ENCODE assay signal across 26 mouse cellular contexts in the genomic region with DNA sequence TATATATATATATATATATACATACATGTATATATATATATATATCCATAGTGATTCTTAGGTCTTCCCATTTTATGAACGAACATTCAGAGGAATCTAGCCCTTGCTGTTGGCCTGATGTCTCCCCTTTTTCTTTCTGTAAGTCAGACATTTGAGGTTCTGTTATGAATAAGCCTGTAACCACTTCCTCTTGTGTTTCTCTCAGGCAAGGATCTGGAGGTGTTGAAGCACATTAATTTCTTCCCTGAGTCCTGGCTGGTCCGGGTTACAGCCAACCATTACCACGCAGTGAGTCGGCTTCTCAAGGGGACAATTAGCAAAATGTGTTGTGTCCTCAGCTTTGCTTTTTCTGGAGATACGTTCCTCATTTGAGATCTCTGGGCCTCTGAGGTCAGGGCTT. TPM values are rescaled to one million over a fixed set of nuclear protein-coding genes. Genes with fewer than 3 reads are reported as not detected.
DNase-seq lines count a peak whose midpoint lies in the region; ATAC-seq and TF ChIP-seq lines count a peak whose summit lies in the region.
"Had no signal": no experiment of that assay in that cellular context is flagged by ENCODE, and none has a peak within 500 bp of the region (broad histone marks: within the 10 kb centered on the region; RNA-seq: fewer than 3 reads in every experiment).

No protein-coding gene starts in this region.

- no peak overlapping the region for H3K4me3 ChIP-seq in left cerebral cortex, adult 2 months
- H3K4me3 ChIP-seq in stomach, embryonic 16.5 days (replicated peaks; ENCODE audit: low read length) = no peak overlapping the region
- H3K4me3 ChIP-seq in hindbrain, embryonic 13.5 days = no peak overlapping the region
- H3K4me3 ChIP-seq: forebrain, embryonic 10.5 days; gastrocnemius, adult 2 months; heart, embryonic 15.5 days; limb, embryonic 15.5 days; liver, embryonic 15.5 days; megakaryocyte, embryonic 14.5 days; myocyte; neural tube, embryonic 15.5 days had no signal

- no peaks in the 10 kb centered on the region for H3K27me3 ChIP-seq in stomach, embryonic 16.5 days (ENCODE audit: control insufficient read depth, insufficient read depth, low read length)
- no peaks in the 10 kb centered on the region for H3K27me3 ChIP-seq in hindbrain, embryonic 13.5 days
- H3K27me3 ChIP-seq: limb, embryonic 15.5 days; liver, embryonic 15.5 days; neural tube, embryonic 15.5 days had no signal

- no peaks in the 10 kb centered on the region for H3K36me3 ChIP-seq in stomach, embryonic 16.5 days (ENCODE audit: control insufficient read depth, insufficient read depth, low read length)
- no peaks in the 10 kb centered on the region for H3K36me3 ChIP-seq in hindbrain, embryonic 13.5 days
- H3K36me3 ChIP-seq: forebrain, embryonic 10.5 days; heart, embryonic 15.5 days; limb, embryonic 15.5 days; liver, embryonic 15.5 days; neural tube, embryonic 15.5 days had no signal

- peak overlapping the region; percentile 55; the same call in 1 of the 2 replicates for H3K27ac ChIP-seq in left cerebral cortex, adult 2 months
- H3K27ac ChIP-seq in stomach, embryonic 16.5 days (ENCODE audit: low read length) = peak overlapping the region; percentile 79
- no peak overlapping the region for H3K27ac ChIP-seq in hindbrain, embryonic 13.5 days
- H3K27ac ChIP-seq: forebrain, embryonic 10.5 days; gastrocnemius, adult 2 months; heart, embryonic 15.5 days; limb, embryonic 15.5 days; liver, embryonic 15.5 days; neural tube, embryonic 15.5 days had no signal

- 68% methylated on average over 5 of the region's 5 CpGs for WGBS in stomach, embryonic 16.5 days
- 81% methylated on average over 5 of the region's 5 CpGs for WGBS in hindbrain, embryonic 13.5 days

- ATAC-seq in stomach, embryonic 16.5 days (ENCODE audit: insufficient read depth, low FRiP score) = no peak
- ATAC-seq in hindbrain, embryonic 13.5 days (ENCODE audit: low FRiP score) = no peak

- no peak for DNase-seq in left cerebral cortex, adult 2 months (ENCODE audit: extremely low spot score in 1 of 2, low spot score in 2 of 2)
- DNase-seq in left cerebral cortex, postnatal 25 days (ENCODE audit: low spot score in 2 of 2) = no peak
- peak; percentile 36 for DNase-seq in NIH3T3 (ENCODE audit: low read depth)
- DNase-seq in induced T-regulatory cell, adult 2 months (ENCODE audit: low read depth) = peak; percentile 55
- no peak for DNase-seq in spleen, postnatal 14 days (ENCODE audit: low spot score in 2 of 2)
- no peak for DNase-seq in cerebellum, adult 11 months
- DNase-seq: adrenal gland, postnatal 25 days; cerebellum, adult 11-12 months; cerebellum, postnatal 25 days; gastrocnemius, adult 2 months; heart, postnatal 4 days; kidney, adult 8-10 months; kidney, postnatal 25 days; lung, postnatal 10 days; midbrain, embryonic 14.5 days; right cerebral cortex, postnatal 25 days; thymus, postnatal 4 days had no signal

- H3K9me3 ChIP-seq in stomach, embryonic 16.5 days (replicated peaks; ENCODE audit: control insufficient read depth, low read length) = no peaks in the 10 kb centered on the region
- no peaks in the 10 kb centered on the region for H3K9me3 ChIP-seq in hindbrain, embryonic 13.5 days
- H3K9me3 ChIP-seq: forebrain, embryonic 10.5 days; heart, embryonic 15.5 days; limb, embryonic 15.5 days; liver, embryonic 15.5 days; megakaryocyte, embryonic 14.5 days; neural tube, embryonic 15.5 days had no signal

- H3K4me1 ChIP-seq in stomach, embryonic 16.5 days (ENCODE audit: control insufficient read depth, insufficient read depth, low read length) = no peaks in the 10 kb centered on the region; the same call in 1 of the 2 replicates
- no peaks in the 10 kb centered on the region for H3K4me1 ChIP-seq in hindbrain, embryonic 13.5 days (replicated peaks)
- H3K4me1 ChIP-seq: forebrain, embryonic 10.5 days; limb, embryonic 15.5 days; liver, embryonic 15.5 days; neural tube, embryonic 15.5 days had no signal

- H3K9ac ChIP-seq in stomach, embryonic 16.5 days (ENCODE audit: low read length) = no peak overlapping the region
- H3K9ac ChIP-seq in hindbrain, embryonic 13.5 days = no peak overlapping the region
- H3K9ac ChIP-seq: heart, embryonic 15.5 days; limb, embryonic 15.5 days; liver, embryonic 15.5 days; neural tube, embryonic 15.5 days had no signal

- no peak overlapping the region for H3K4me2 ChIP-seq in stomach, embryonic 16.5 days (ENCODE audit: low read depth, low read length)
- no peak overlapping the region for H3K4me2 ChIP-seq in hindbrain, embryonic 13.5 days
- H3K4me2 ChIP-seq: heart, embryonic 15.5 days; limb, embryonic 15.5 days; liver, embryonic 15.5 days; neural tube, embryonic 15.5 days had no signal

- intact Hi-C loops in left cerebral cortex, adult 2 months (cut with DNase I) = no loop called here
- intact Hi-C loops in left cerebral cortex, postnatal 25 days (cut with DNase I) = no loop called here

- TF ChIP-seq CTCF in left cerebral cortex, adult 2 months (IDR thresholded peaks at IDR 0.05) = no peak

RNA-seq across cellular contexts. Expression of gene Btbd16, which starts 44.9 kb away (rescaled TPM):
- under 1 TPM; 0.23 to 0.56 TPM for total RNA-seq in left cerebral cortex, adult 2 months (2021)
- under 1 TPM; 0.34 to 0.53 TPM for total RNA-seq in left cerebral cortex, postnatal 25 days (2021)
- polyA plus RNA-seq in stomach, embryonic 16.5 days (2015; fragmentation: Nextera tagmentation; extraction: Ambion mirVana) = 0.10 and 0.14 TPM in 2 replicates
- 0.16 TPM in 1 of 2 replicates, not detected in the other for polyA plus RNA-seq in hindbrain, embryonic 13.5 days (2015; fragmentation: Nextera tagmentation; extraction: Ambion mirVana)
- total RNA-seq: adrenal gland, postnatal 25 days; gastrocnemius, adult 2 months had no signal
- polyA plus RNA-seq: forebrain, embryonic 10.5 days; liver, embryonic 15.5 days; midbrain, embryonic 14.5 days; myocyte; neural tube, embryonic 15.5 days had no signal

RNA-seq across cellular contexts. Expression of gene Plekha1, which starts 46.7 kb away (rescaled TPM):
- 10 to 100 TPM; 95.9 to 98.5 TPM for total RNA-seq in left cerebral cortex, adult 2 months (2021)
- 100 to 1,000 TPM in 1 of 2 experiments, 10 to 100 TPM in 1; 92.8 to 105 TPM for total RNA-seq in left cerebral cortex, postnatal 25 days (2021)
- 57.2 and 64.6 TPM in 2 replicates for polyA plus RNA-seq in stomach, embryonic 16.5 days (2015; fragmentation: Nextera tagmentation; extraction: Ambion mirVana)
- polyA plus RNA-seq in hindbrain, embryonic 13.5 days (2015; fragmentation: Nextera tagmentation; extraction: Ambion mirVana) = 63.4 and 65.4 TPM in 2 replicates

Comparison
In these comparisons a context has a peak if more than half of its experiments do, and no peak if none do; other contexts are left out.
1. DNase-seq: peak in NIH3T3 (single experiment) and induced T-regulatory cell, adult 2 months (single experiment); none in left cerebral cortex, adult 2 months (0 of 2), left cerebral cortex, postnatal 25 days (0 of 2), spleen, postnatal 14 days (0 of 2) and cerebellum, adult 11 months (single experiment).